Comparison of ENCODE assay signal across 15 mouse cellular contexts in genomic region chr7:69573730-69574129, GRCm38 (mm10).
DNase-seq lines count a peak whose midpoint lies in the region; ATAC-seq lines count a peak whose summit lies in the region.
"Had no signal": no experiment of that assay in that cellular context is flagged by ENCODE, and none has a peak within 500 bp of the region (broad histone marks: within the 10 kb centered on the region; RNA-seq: fewer than 3 reads in every experiment).

No protein-coding gene starts in this region.

- H3K9me3 ChIP-seq in forebrain, embryonic 13.5 days (replicated peaks), result no peaks in the 10 kb centered on the region
- no peaks in the 10 kb centered on the region for H3K9me3 ChIP-seq in forebrain, embryonic 10.5 days
- H3K9me3 ChIP-seq in hindbrain, embryonic 11.5 days (ENCODE audit: control insufficient read depth, low read length), result no peaks in the 10 kb centered on the region
- H3K9me3 ChIP-seq: embryonic facial prominence, embryonic 13.5 days; lung, embryonic 15.5 days had no signal

- no peak for DNase-seq in forebrain, embryonic 10.5 days (ENCODE audit: extremely low spot score, low spot score)
- DNase-seq in layer of hippocampus, adult 18-20 months (ENCODE audit: low spot score in 2 of 2), result peak; percentile 23 to 58
- DNase-seq in layer of hippocampus, postnatal 25 days (ENCODE audit: extremely low spot score in 1 of 2, low spot score in 1 of 2), result no peak
- DNase-seq in right cerebral cortex, adult 2 months (ENCODE audit: low spot score in 2 of 2), result peak; percentile 7 to 10
- no peak for DNase-seq in right cerebral cortex, postnatal 14 days
- no peak for DNase-seq in spleen, postnatal 36 days (ENCODE audit: low spot score in 2 of 2)
- DNase-seq in hindbrain, embryonic 11.5 days (ENCODE audit: low spot score), result no peak
- DNase-seq: cerebellum, adult 11 months; gastrocnemius, postnatal 10 days; heart, adult 2 months; heart, postnatal 10 days; thymus, postnatal 4 days had no signal

- no peaks in the 10 kb centered on the region for H3K36me3 ChIP-seq in forebrain, embryonic 13.5 days (ENCODE audit: poor library complexity, severe bottlenecking)
- H3K36me3 ChIP-seq in forebrain, embryonic 10.5 days (replicated peaks), result no peaks in the 10 kb centered on the region
- no peaks in the 10 kb centered on the region for H3K36me3 ChIP-seq in hindbrain, embryonic 11.5 days (ENCODE audit: control insufficient read depth, insufficient read depth, low read length)
- H3K36me3 ChIP-seq: embryonic facial prominence, embryonic 13.5 days; lung, embryonic 15.5 days had no signal

- H3K4me3 ChIP-seq in forebrain, embryonic 13.5 days, result no peak overlapping the region
- no peak overlapping the region for H3K4me3 ChIP-seq in forebrain, embryonic 10.5 days
- H3K4me3 ChIP-seq in hindbrain, embryonic 11.5 days (ENCODE audit: low read depth, low read length), result no peak overlapping the region
- H3K4me3 ChIP-seq: embryonic facial prominence, embryonic 13.5 days; heart, adult 2 months; lung, embryonic 15.5 days had no signal

- H3K4me2 ChIP-seq in forebrain, embryonic 13.5 days, result no peak overlapping the region
- no peak overlapping the region for H3K4me2 ChIP-seq in hindbrain, embryonic 11.5 days (replicated peaks; ENCODE audit: low read depth, low read length)
- H3K4me2 ChIP-seq: embryonic facial prominence, embryonic 13.5 days; lung, embryonic 15.5 days had no signal

- peak; percentile 41 for ATAC-seq in forebrain, embryonic 13.5 days
- ATAC-seq in hindbrain, embryonic 11.5 days (ENCODE audit: low FRiP score), result no peak

- WGBS in forebrain, embryonic 13.5 days, result 54% methylated on average over 5 of the region's 5 CpGs
- 85% methylated on average over 5 of the region's 5 CpGs for WGBS in forebrain, embryonic 10.5 days
- WGBS in hindbrain, embryonic 11.5 days, result 77% methylated on average over 5 of the region's 5 CpGs

- H3K27ac ChIP-seq in forebrain, embryonic 13.5 days, result 0 out of 2 replicates have a peak overlapping the region, but pooled peaks have one; percentile 48
- H3K27ac ChIP-seq in forebrain, embryonic 10.5 days, result no peak overlapping the region
- no peak overlapping the region for H3K27ac ChIP-seq in hindbrain, embryonic 11.5 days (ENCODE audit: low read depth, low read length)
- H3K27ac ChIP-seq: embryonic facial prominence, embryonic 13.5 days; heart, adult 2 months; lung, embryonic 15.5 days had no signal

- H3K9ac ChIP-seq in forebrain, embryonic 13.5 days, result no peak overlapping the region
- no peak overlapping the region for H3K9ac ChIP-seq in hindbrain, embryonic 11.5 days (ENCODE audit: low read depth, low read length)
- H3K9ac ChIP-seq: embryonic facial prominence, embryonic 13.5 days; lung, embryonic 15.5 days had no signal

- peaks cover 30% of the 10 kb centered on the region for H3K4me1 ChIP-seq in forebrain, embryonic 13.5 days
- H3K4me1 ChIP-seq in forebrain, embryonic 10.5 days, result peaks cover 22% of the 10 kb centered on the region
- no peaks in the 10 kb centered on the region for H3K4me1 ChIP-seq in hindbrain, embryonic 11.5 days (replicated peaks; ENCODE audit: control insufficient read depth, insufficient read depth, low read length)
- H3K4me1 ChIP-seq: embryonic facial prominence, embryonic 13.5 days; lung, embryonic 15.5 days had no signal

- H3K27me3 ChIP-seq in forebrain, embryonic 13.5 days, result peaks cover 7% of the 10 kb centered on the region; the same call in 1 of the 2 replicates
- peaks cover 40% of the 10 kb centered on the region for H3K27me3 ChIP-seq in forebrain, embryonic 10.5 days (ENCODE audit: poor library complexity, severe bottlenecking)
- peaks cover 2% of the 10 kb centered on the region; the same call in 1 of the 2 replicates for H3K27me3 ChIP-seq in hindbrain, embryonic 11.5 days (ENCODE audit: control insufficient read depth, insufficient read depth, low read length)
- H3K27me3 ChIP-seq: embryonic facial prominence, embryonic 13.5 days; lung, embryonic 15.5 days had no signal

Comparison
In these comparisons a context has a peak if more than half of its experiments do, and no peak if none do; other contexts are left out.
1. DNase-seq: peak in layer of hippocampus, adult 18-20 months (2 of 2) and right cerebral cortex, adult 2 months (2 of 2); none in forebrain, embryonic 10.5 days (single experiment), layer of hippocampus, postnatal 25 days (0 of 2), right cerebral cortex, postnatal 14 days (single experiment), spleen, postnatal 36 days (0 of 2) and hindbrain, embryonic 11.5 days (single experiment).